Mouse (Mus musculus) G1E (cell line): ENCODE measurements at regions not wholly inside any gene's neighbourhood (a gene's known extent, or its start where the extent isn't known, plus 50 kb on each side); places are given as distances from the start of the nearest gene placed in this dataset.

Experiments used
- ATAC-seq: 2 replicates; pipeline ENCODE4 v1.8.0; 2016; ENCODE audit warnings: mild to moderate bottlenecking; ENCODE audit not compliant: insufficient number of reproducible peaks, poor library complexity, low FRiP score, severe bottlenecking; ENCODE audit errors: extremely low read depth
- DNase-seq: peaks from one replicate; pipeline ENCODE4 v3.0.0; 2012; ENCODE audit warnings: low spot score
- H3K27me3 ChIP-seq: 2 replicates; pipeline ENCODE4 v1.6.1; 2012; ENCODE audit warnings: mild to moderate bottlenecking, low read length, inconsistent platforms; ENCODE audit not compliant: insufficient read depth
- H3K36me3 ChIP-seq: replicated peaks from 2 replicates; pipeline ENCODE3; 2012; ENCODE audit warnings: mild to moderate bottlenecking, inconsistent platforms
- H3K4me1 ChIP-seq: 2 replicates; pipeline ENCODE4 v1.6.1; 2012; ENCODE audit warnings: low read depth, low read length, inconsistent platforms, mixed read lengths; ENCODE audit not compliant: insufficient read depth
- H3K4me3 ChIP-seq: 2 replicates; pipeline ENCODE4 v1.5.1; 2012; ENCODE audit warnings: low read depth, mild to moderate bottlenecking, inconsistent platforms, low read length, moderate library complexity, mixed read lengths
- H3K9me3 ChIP-seq: replicated peaks from 2 replicates; pipeline ENCODE4 v1.6.1; 2012; ENCODE audit warnings: inconsistent platforms
- CTCF ChIP-seq: IDR thresholded peaks from 2 replicates; pipeline ENCODE4 v1.5.1; 2012; ENCODE audit warnings: low read depth, low read length, inconsistent platforms, mixed read lengths
- GATA1 ChIP-seq: IDR thresholded peaks from 2 replicates; pipeline ENCODE4 v1.6.1; 2012; ENCODE audit warnings: borderline replicate concordance, low read length, inconsistent platforms, mixed read lengths
- GATA2 ChIP-seq: IDR thresholded peaks from 2 replicates; pipeline ENCODE4 v1.6.1; 2012; ENCODE audit warnings: low read depth, low read length, inconsistent platforms, borderline replicate concordance
- POLR2AphosphoS5 ChIP-seq: IDR thresholded peaks from 2 replicates; pipeline ENCODE4 v1.6.1; 2012; ENCODE audit warnings: low read depth, low read length, inconsistent platforms; ENCODE audit not compliant: insufficient replicate concordance
- TAL1 ChIP-seq: conservative IDR thresholded peaks from 2 replicates; pipeline ENCODE4 v1.6.1; 2012; ENCODE audit warnings: low read depth, low read length, inconsistent platforms, mixed read lengths

- no peaks in the 10 kb centered on the region for H3K36me3 ChIP-seq
- ATAC-seq (no peak), DNase-seq (no peak)
- peaks cover 3% of the 10 kb centered on the region for H3K9me3 ChIP-seq
- H3K4me1 ChIP-seq, result no peaks in the 10 kb centered on the region
- H3K27me3 ChIP-seq, result no peaks in the 10 kb centered on the region
- no peak overlapping the region for H3K4me3 ChIP-seq
- TF ChIP-seq CTCF (no peak), POLR2AphosphoS5 (no peak), GATA1 (no peak), TAL1 (no peak), GATA2 (no peak)
Observed at GRCm38 (mm10) chr14:97088863-97089262, 570.0 kb upstream of the Klhl1 start.

- Histone ChIP-seq H3K27me3 (no peaks in the 10 kb centered on the region), H3K9me3 (peaks cover 3% of the 10 kb centered on the region), H3K4me1 (no peaks in the 10 kb centered on the region), H3K36me3 (no peaks in the 10 kb centered on the region), H3K4me3 (no peak overlapping the region)
- no peak for ATAC-seq
- no peak for TF ChIP-seq TAL1
- TF ChIP-seq GATA1, result no peak
- TF ChIP-seq POLR2AphosphoS5, result no peak
- no peak for TF ChIP-seq CTCF
- no peak for TF ChIP-seq GATA2
- no peak for DNase-seq
Observed at GRCm38 (mm10) chr14:97087346-97087745, 568.4 kb upstream of the Klhl1 start.

GRCm38 (mm10) chr14:97086363-97087309 is 567.7 kb upstream of the Klhl1 start:
- Histone ChIP-seq H3K36me3 (no peaks in the 10 kb centered on the region), H3K27me3 (no peaks in the 10 kb centered on the region), H3K9me3 (peaks cover 3% of the 10 kb centered on the region), H3K4me3 (no peak overlapping the region), H3K4me1 (no peaks in the 10 kb centered on the region)
- ATAC-seq (no peak), DNase-seq (no peak)
- TF ChIP-seq GATA2 (no peak), GATA1 (no peak), TAL1 (no peak), CTCF (no peak), POLR2AphosphoS5 (no peak)

GRCm38 (mm10) chr14:97074808-97075207 is 555.9 kb upstream of the Klhl1 start:
- TF ChIP-seq GATA2 (no peak), CTCF (no peak), TAL1 (no peak), POLR2AphosphoS5 (no peak), GATA1 (no peak)
- peaks cover 5% of the 10 kb centered on the region for H3K9me3 ChIP-seq

GRCm38 (mm10) chr14:97068770-97069169 is 549.9 kb upstream of the Klhl1 start:
- Histone ChIP-seq H3K36me3 (no peaks in the 10 kb centered on the region), H3K27me3 (no peaks in the 10 kb centered on the region), H3K9me3 (no peaks in the 10 kb centered on the region), H3K4me1 (no peaks in the 10 kb centered on the region), H3K4me3 (no peak overlapping the region)
- ATAC-seq (no peak), DNase-seq (no peak)
- no peak for TF ChIP-seq GATA2
- TF ChIP-seq POLR2AphosphoS5, result no peak
- no peak for TF ChIP-seq GATA1
- TF ChIP-seq CTCF, result no peak
- TF ChIP-seq TAL1, result no peak

More at GRCm38 (mm10) chr14:97074808-97075207, 555.9 kb upstream of the Klhl1 start:
- H3K4me3 ChIP-seq, result no peak overlapping the region
- H3K36me3 ChIP-seq, result no peaks in the 10 kb centered on the region
- DNase-seq (no peak), ATAC-seq (no peak)
- H3K4me1 ChIP-seq, result no peaks in the 10 kb centered on the region
- no peaks in the 10 kb centered on the region for H3K27me3 ChIP-seq

GRCm38 (mm10) chr14:97068313-97068712 is 549.4 kb upstream of the Klhl1 start:
- H3K9me3 ChIP-seq, result no peaks in the 10 kb centered on the region
- H3K4me1 ChIP-seq, result no peaks in the 10 kb centered on the region
- no peaks in the 10 kb centered on the region for H3K36me3 ChIP-seq
- no peaks in the 10 kb centered on the region for H3K27me3 ChIP-seq
- DNase-seq, result no peak
- TF ChIP-seq POLR2AphosphoS5, result no peak
- no peak for TF ChIP-seq TAL1
- no peak for TF ChIP-seq GATA1
- no peak for TF ChIP-seq CTCF
- TF ChIP-seq GATA2, result no peak
- no peak overlapping the region for H3K4me3 ChIP-seq
- no peak for ATAC-seq
